Mouse (Mus musculus): ENCODE data around the gene Plekhs1. TPM values are rescaled to one million over a fixed set of nuclear protein-coding genes. Genes with fewer than 3 reads are reported as not detected.

Plekhs1 gene
- polyA plus RNA-seq, 1 experiment: not detected

- 84% methylated on average over 8 of the region's 8 CpGs for WGBS
- H3K27ac ChIP-seq (ENCODE audit: control insufficient read depth, insufficient read depth, low read depth, low read length, poor library complexity): no peak overlapping the region
- H3K4me1 ChIP-seq (ENCODE audit: control insufficient read depth, insufficient read depth, low read length): no peaks in the 10 kb centered on the region
- no peak overlapping the region for H3K4me3 ChIP-seq (replicated peaks; ENCODE audit: control insufficient read depth, low read depth, low read length)
- TF ChIP-seq POLR2A (IDR thresholded peaks at IDR 0.05; ENCODE audit: borderline replicate concordance, control insufficient read depth, low read depth, low read length): no peak
- TF ChIP-seq CTCF (IDR thresholded peaks at IDR 0.05; ENCODE audit: control insufficient read depth, insufficient read depth, low read length): no peak
Measured at GRCm38 (mm10) chr19:56430369-56430768, 31.1 kb upstream of the Plekhs1 start.

DNA sequence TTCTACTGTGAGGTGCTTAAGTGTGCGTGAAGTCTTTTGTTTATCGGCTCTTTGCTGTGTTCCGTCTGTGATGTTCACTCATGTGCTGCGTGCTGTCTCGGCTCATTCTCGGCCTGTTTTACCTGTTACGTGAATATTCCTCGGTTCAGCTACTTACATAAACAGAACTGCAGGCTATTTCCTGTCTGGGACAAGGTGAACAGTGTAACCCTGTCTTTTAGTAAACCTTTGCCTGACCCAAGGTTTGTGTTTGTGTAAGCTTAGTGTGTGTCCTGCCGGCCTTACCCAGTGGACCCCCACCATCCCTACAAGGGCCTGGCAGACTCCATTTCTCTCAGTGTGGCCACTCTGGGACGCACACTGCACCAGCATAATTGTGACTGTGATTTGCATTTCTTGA is 28.7 kb upstream of the Plekhs1 start:
- H3K27ac ChIP-seq (ENCODE audit: control insufficient read depth, insufficient read depth, low read depth, low read length, poor library complexity): no peak overlapping the region
- WGBS: 89% methylated on average over 10 of the region's 10 CpGs
- TF ChIP-seq CTCF (IDR thresholded peaks at IDR 0.05; ENCODE audit: control insufficient read depth, insufficient read depth, low read length) (no peak), POLR2A (IDR thresholded peaks at IDR 0.05; ENCODE audit: borderline replicate concordance, control insufficient read depth, low read depth, low read length) (no peak)
- no peak overlapping the region for H3K4me3 ChIP-seq (replicated peaks; ENCODE audit: control insufficient read depth, low read depth, low read length)
- no peaks in the 10 kb centered on the region for H3K4me1 ChIP-seq (ENCODE audit: control insufficient read depth, insufficient read depth, low read length)

- Histone ChIP-seq H3K4me1 (ENCODE audit: control insufficient read depth, insufficient read depth, low read length) (no peaks in the 10 kb centered on the region), H3K4me3 (replicated peaks; ENCODE audit: control insufficient read depth, low read depth, low read length) (no peak overlapping the region), H3K27ac (ENCODE audit: control insufficient read depth, insufficient read depth, low read depth, low read length, poor library complexity) (no peak overlapping the region)
- WGBS: 86% methylated on average over 7 of the region's 7 CpGs
- TF ChIP-seq CTCF (IDR thresholded peaks at IDR 0.05; ENCODE audit: control insufficient read depth, insufficient read depth, low read length) (no peak), POLR2A (IDR thresholded peaks at IDR 0.05; ENCODE audit: borderline replicate concordance, control insufficient read depth, low read depth, low read length) (no peak)
Measured at GRCm38 (mm10) chr19:56433581-56433980, 27.9 kb upstream of the Plekhs1 start.

- H3K4me3 ChIP-seq (replicated peaks; ENCODE audit: control insufficient read depth, low read depth, low read length): no peak overlapping the region
- no peaks in the 10 kb centered on the region for H3K4me1 ChIP-seq (ENCODE audit: control insufficient read depth, insufficient read depth, low read length)
- 89% methylated on average over 13 of the region's 13 CpGs for WGBS
- no peak overlapping the region for H3K27ac ChIP-seq (ENCODE audit: control insufficient read depth, insufficient read depth, low read depth, low read length, poor library complexity)
- TF ChIP-seq CTCF (IDR thresholded peaks at IDR 0.05; ENCODE audit: control insufficient read depth, insufficient read depth, low read length) (no peak), POLR2A (IDR thresholded peaks at IDR 0.05; ENCODE audit: borderline replicate concordance, control insufficient read depth, low read depth, low read length) (no peak)
Measured at GRCm38 (mm10) chr19:56436380-56436779, 25.1 kb upstream of the Plekhs1 start.

DNA sequence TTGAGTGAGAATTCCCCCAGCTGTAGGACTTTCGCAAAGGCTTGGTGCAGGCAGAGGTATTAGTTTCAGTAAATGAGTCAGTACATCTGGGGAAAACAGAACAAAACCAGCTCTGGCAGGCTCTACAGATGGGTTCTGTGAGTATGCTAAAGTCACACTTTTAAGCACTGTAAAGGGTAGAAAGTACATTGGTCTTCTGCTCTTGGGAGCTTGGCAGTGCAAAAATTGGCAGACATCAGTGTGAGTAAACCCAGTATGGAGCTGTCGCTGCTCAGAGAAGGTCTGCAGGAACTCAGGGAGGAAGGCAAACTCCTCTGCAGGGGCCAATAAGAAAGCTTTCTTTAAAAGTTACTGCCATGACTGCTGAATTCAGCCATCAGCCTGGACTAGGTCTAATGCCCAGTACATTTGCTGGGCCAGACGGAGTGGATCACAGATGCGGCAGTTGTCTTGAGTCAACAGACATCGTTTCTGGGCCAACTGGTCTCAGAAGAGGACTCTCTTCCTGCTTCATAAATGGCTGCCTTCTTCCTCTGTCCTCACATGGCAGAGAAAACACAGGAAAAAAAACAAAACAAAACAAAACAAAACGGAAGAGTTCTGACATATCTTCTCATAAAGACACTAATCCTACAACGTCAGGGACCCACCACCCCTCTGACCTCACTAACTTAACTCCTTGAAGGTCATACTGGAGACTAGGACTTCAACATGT is 22.9 kb upstream of the Plekhs1 start:
- Histone ChIP-seq H3K27ac (ENCODE audit: control insufficient read depth, insufficient read depth, low read depth, low read length, poor library complexity) (no peak overlapping the region), H3K4me3 (replicated peaks; ENCODE audit: control insufficient read depth, low read depth, low read length) (no peak overlapping the region), H3K4me1 (ENCODE audit: control insufficient read depth, insufficient read depth, low read length) (no peaks in the 10 kb centered on the region)
- TF ChIP-seq CTCF (IDR thresholded peaks at IDR 0.05; ENCODE audit: control insufficient read depth, insufficient read depth, low read length) (no peak), POLR2A (IDR thresholded peaks at IDR 0.05; ENCODE audit: borderline replicate concordance, control insufficient read depth, low read depth, low read length) (no peak)
- 88% methylated on average over 7 of the region's 7 CpGs for WGBS

DNA sequence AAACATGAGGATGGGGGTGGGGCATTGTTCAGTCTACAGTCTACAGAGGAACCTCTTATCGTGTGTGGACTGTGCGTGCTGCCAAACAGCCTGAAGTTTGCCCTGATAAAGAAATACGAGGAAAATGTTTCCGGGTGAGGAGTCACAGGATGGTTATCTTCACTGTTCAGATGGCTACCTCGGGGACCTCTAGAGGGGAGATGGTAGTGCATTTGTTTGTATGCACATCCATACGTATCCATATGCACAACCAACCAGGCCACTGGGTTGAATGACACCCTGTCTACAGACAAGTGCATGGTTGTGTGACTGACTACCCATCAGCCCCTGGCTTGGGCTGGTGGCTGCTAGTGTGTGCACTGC is 22.4 kb upstream of the Plekhs1 start:
- H3K4me3 ChIP-seq (replicated peaks; ENCODE audit: control insufficient read depth, low read depth, low read length): no peak overlapping the region
- no peak overlapping the region for H3K27ac ChIP-seq (ENCODE audit: control insufficient read depth, insufficient read depth, low read depth, low read length, poor library complexity)
- WGBS: 61% methylated on average over 6 of the region's 6 CpGs
- H3K4me1 ChIP-seq (ENCODE audit: control insufficient read depth, insufficient read depth, low read length): no peaks in the 10 kb centered on the region
- TF ChIP-seq POLR2A (IDR thresholded peaks at IDR 0.05; ENCODE audit: borderline replicate concordance, control insufficient read depth, low read depth, low read length) (no peak), CTCF (IDR thresholded peaks at IDR 0.05; ENCODE audit: control insufficient read depth, insufficient read depth, low read length) (no peak)

GRCm38 (mm10) chr19:56443445-56443844 is 18.0 kb upstream of the Plekhs1 start:
- TF ChIP-seq POLR2A (IDR thresholded peaks at IDR 0.05; ENCODE audit: borderline replicate concordance, control insufficient read depth, low read depth, low read length): no peak
- TF ChIP-seq CTCF (IDR thresholded peaks at IDR 0.05; ENCODE audit: control insufficient read depth, insufficient read depth, low read length): no peak
- Histone ChIP-seq H3K27ac (ENCODE audit: control insufficient read depth, insufficient read depth, low read depth, low read length, poor library complexity) (no peak overlapping the region), H3K4me1 (ENCODE audit: control insufficient read depth, insufficient read depth, low read length) (no peaks in the 10 kb centered on the region), H3K4me3 (replicated peaks; ENCODE audit: control insufficient read depth, low read depth, low read length) (no peak overlapping the region)
- 87% methylated on average over 14 of the region's 14 CpGs for WGBS

GRCm38 (mm10) chr19:56448784-56449183 is 12.7 kb upstream of the Plekhs1 start:
- TF ChIP-seq CTCF (IDR thresholded peaks at IDR 0.05; ENCODE audit: control insufficient read depth, insufficient read depth, low read length) (no peak), POLR2A (IDR thresholded peaks at IDR 0.05; ENCODE audit: borderline replicate concordance, control insufficient read depth, low read depth, low read length) (no peak)
- Histone ChIP-seq H3K27ac (ENCODE audit: control insufficient read depth, insufficient read depth, low read depth, low read length, poor library complexity) (no peak overlapping the region), H3K4me1 (ENCODE audit: control insufficient read depth, insufficient read depth, low read length) (no peaks in the 10 kb centered on the region; the same call in 1 of the 2 replicates), H3K4me3 (replicated peaks; ENCODE audit: control insufficient read depth, low read depth, low read length) (no peak overlapping the region)
- WGBS: 93% methylated on average over 4 of the region's 4 CpGs

GRCm38 (mm10) chr19:56449537-56449936 is 11.9 kb upstream of the Plekhs1 start:
- Histone ChIP-seq H3K4me3 (replicated peaks; ENCODE audit: control insufficient read depth, low read depth, low read length) (no peak overlapping the region), H3K27ac (ENCODE audit: control insufficient read depth, insufficient read depth, low read depth, low read length, poor library complexity) (no peak overlapping the region), H3K4me1 (ENCODE audit: control insufficient read depth, insufficient read depth, low read length) (no peaks in the 10 kb centered on the region; the same call in 1 of the 2 replicates)
- no peak for TF ChIP-seq CTCF (IDR thresholded peaks at IDR 0.05; ENCODE audit: control insufficient read depth, insufficient read depth, low read length)
- 80% methylated on average over 8 of the region's 8 CpGs for WGBS
